Mouse (Mus musculus): Measurements from ENCODE around the gene Slc1a4.

DNA sequence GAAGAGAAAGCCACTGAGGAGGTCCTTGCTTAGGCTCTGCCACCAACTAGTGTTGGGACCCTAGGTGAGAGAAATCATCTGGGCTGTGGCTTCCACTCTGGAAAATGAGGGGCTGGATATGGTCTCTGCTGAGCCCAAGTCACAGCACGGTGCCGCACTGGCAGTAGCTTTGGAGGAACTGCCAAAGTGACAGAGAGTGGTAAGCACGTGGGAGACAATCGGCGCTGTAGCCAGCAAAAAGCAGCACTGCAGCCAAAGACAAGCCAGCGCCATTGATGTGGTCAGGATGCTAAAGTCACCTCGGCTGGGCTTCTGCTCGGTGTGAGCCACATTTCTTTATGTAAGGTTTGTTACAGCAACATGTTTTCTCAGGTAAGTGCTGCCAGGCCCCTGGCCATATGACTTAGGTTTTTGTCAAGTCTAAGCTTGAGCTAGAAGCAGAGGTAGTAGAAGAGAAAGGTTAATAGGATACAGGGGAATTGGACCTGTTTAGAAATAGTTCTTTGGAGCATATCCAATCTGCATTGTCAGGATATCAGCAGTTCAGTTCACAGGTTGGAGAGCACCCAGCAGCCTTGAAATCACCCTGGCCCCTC, 40.2 kb upstream of the Slc1a4 start:
- TF ChIP-seq POLR2A (IDR thresholded peaks at IDR 0.05; ENCODE audit: insufficient read length, low read depth) (no peak), CEBPB (IDR thresholded peaks at IDR 0.05; ENCODE audit: insufficient read depth, poor library complexity, severe bottlenecking) (no peak), POLR2AphosphoS2 (IDR thresholded peaks at IDR 0.05; ENCODE audit: insufficient read length, low read depth) (no peak), REST (IDR thresholded peaks at IDR 0.05; ENCODE audit: insufficient read depth, insufficient read length) (no peak), USF1 (IDR thresholded peaks at IDR 0.05; ENCODE audit: low read depth) (no peak), E2F4 (IDR thresholded peaks at IDR 0.05; ENCODE audit: insufficient read depth) (no peak), SRF (IDR thresholded peaks at IDR 0.05; ENCODE audit: control insufficient read depth, insufficient read length, low read depth) (no peak), MYOD1 (IDR thresholded peaks at IDR 0.05; ENCODE audit: control insufficient read depth in 1 of 3, insufficient read length in 2 of 3, low read depth in 2 of 3) (no peak), TCF3 (IDR thresholded peaks at IDR 0.05; ENCODE audit: insufficient read length, low read depth) (no peak), MYOG (IDR thresholded peaks at IDR 0.05; ENCODE audit: control insufficient read depth in 1 of 3, insufficient read depth in 1 of 3, insufficient read length in 2 of 3, low read depth in 2 of 3) (no peak)

Measured in myocyte (in vitro differentiated cells).